ENCODE assay signal across 16 mouse cellular contexts in the genomic region with DNA sequence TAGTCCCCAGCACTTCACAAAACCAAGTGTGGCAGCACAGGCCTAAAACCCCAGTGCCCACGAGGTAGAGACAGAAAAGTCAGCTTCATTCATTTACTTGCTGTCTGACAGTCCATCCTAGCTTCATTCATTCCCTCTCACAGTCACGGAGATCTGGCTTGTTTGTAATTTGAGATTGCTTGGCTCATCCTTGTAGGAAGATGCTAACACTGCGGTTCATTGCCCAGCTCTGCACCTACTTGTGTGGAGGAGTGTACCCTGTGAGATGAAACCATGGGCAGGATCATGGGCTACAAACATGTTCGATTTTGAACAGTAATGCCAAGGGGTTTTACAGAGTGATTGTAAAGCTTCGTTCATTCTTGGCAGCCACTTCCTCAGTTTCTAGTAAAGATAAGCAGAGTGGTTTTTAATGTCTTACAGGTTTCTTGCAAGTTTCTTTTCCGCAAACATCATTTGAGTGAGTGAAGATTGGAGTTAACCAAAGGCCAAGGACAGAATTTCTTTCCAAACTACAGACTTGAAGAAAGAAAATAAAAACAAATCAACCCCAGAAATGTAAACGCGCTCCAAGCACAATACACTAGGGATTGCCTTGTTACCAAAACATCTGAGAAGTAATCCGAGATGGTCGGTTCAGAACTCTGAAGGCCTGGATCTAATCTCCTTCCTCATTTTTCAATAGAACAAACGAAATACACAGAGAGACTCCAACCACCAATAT. TPM values are rescaled to one million over a fixed set of nuclear protein-coding genes. Genes with fewer than 3 reads are reported as not detected.
DNase-seq lines count a peak whose midpoint lies in the region; ATAC-seq and TF ChIP-seq lines count a peak whose summit lies in the region.
"Had no signal": no experiment of that assay in that cellular context is flagged by ENCODE, and none has a peak within 500 bp of the region (broad histone marks: within the 10 kb centered on the region; RNA-seq: fewer than 3 reads in every experiment).

No protein-coding gene starts in this region.

- 39% methylated on average over 11 of the region's 11 CpGs for WGBS in embryonic facial prominence, embryonic 11.5 days
- WGBS in embryonic facial prominence, embryonic 10.5 days: 42% methylated on average over 11 of the region's 11 CpGs
- 41% methylated on average over 11 of the region's 11 CpGs for WGBS in limb, embryonic 14.5 days
- 54% methylated on average over 11 of the region's 11 CpGs for WGBS in limb, embryonic 10.5 days

- no peaks in the 10 kb centered on the region for H3K36me3 ChIP-seq in embryonic facial prominence, embryonic 11.5 days (replicated peaks; ENCODE audit: control insufficient read depth, insufficient read depth, low read depth, low read length)
- no peaks in the 10 kb centered on the region for H3K36me3 ChIP-seq in embryonic facial prominence, embryonic 10.5 days (replicated peaks)
- no peaks in the 10 kb centered on the region for H3K36me3 ChIP-seq in limb, embryonic 14.5 days (ENCODE audit: control insufficient read depth, insufficient read depth, low read length)
- H3K36me3 ChIP-seq in limb, embryonic 10.5 days: no peaks in the 10 kb centered on the region
- H3K36me3 ChIP-seq: G1E; liver, embryonic 13.5 days; neural tube, embryonic 15.5 days had no signal

- H3K9me3 ChIP-seq in embryonic facial prominence, embryonic 11.5 days (replicated peaks; ENCODE audit: control insufficient read depth, low read length): no peaks in the 10 kb centered on the region
- no peaks in the 10 kb centered on the region for H3K9me3 ChIP-seq in embryonic facial prominence, embryonic 10.5 days
- H3K9me3 ChIP-seq in limb, embryonic 14.5 days (ENCODE audit: control insufficient read depth, low read length): no peaks in the 10 kb centered on the region
- H3K9me3 ChIP-seq in limb, embryonic 10.5 days (replicated peaks): no peaks in the 10 kb centered on the region
- H3K9me3 ChIP-seq: forebrain, embryonic 13.5 days; G1E; liver, embryonic 13.5 days; neural tube, embryonic 15.5 days had no signal

- no peak overlapping the region for H3K4me3 ChIP-seq in embryonic facial prominence, embryonic 11.5 days (ENCODE audit: low read depth, low read length)
- no peak overlapping the region for H3K4me3 ChIP-seq in embryonic facial prominence, embryonic 10.5 days
- no peak overlapping the region for H3K4me3 ChIP-seq in limb, embryonic 14.5 days (replicated peaks; ENCODE audit: low read length)
- no peak overlapping the region for H3K4me3 ChIP-seq in limb, embryonic 10.5 days
- H3K4me3 ChIP-seq: forebrain, embryonic 13.5 days; liver, embryonic 13.5 days; neural tube, embryonic 15.5 days had no signal

- H3K27ac ChIP-seq in embryonic facial prominence, embryonic 11.5 days (replicated peaks; ENCODE audit: low read depth, low read length): 0 out of 2 replicates have a peak overlapping the region, but pooled peaks have one; percentile 20
- H3K27ac ChIP-seq in embryonic facial prominence, embryonic 10.5 days (replicated peaks): no peak overlapping the region
- H3K27ac ChIP-seq in limb, embryonic 14.5 days (replicated peaks; ENCODE audit: low read depth, low read length): 0 out of 2 replicates have a peak overlapping the region, but pooled peaks have one; percentile 33
- H3K27ac ChIP-seq in limb, embryonic 10.5 days: no peak overlapping the region
- H3K27ac ChIP-seq: forebrain, embryonic 13.5 days; hindbrain, embryonic 14.5 days; liver, embryonic 13.5 days; neural tube, embryonic 15.5 days had no signal

- H3K4me1 ChIP-seq in embryonic facial prominence, embryonic 11.5 days (ENCODE audit: control insufficient read depth, insufficient read depth, low read length): no peaks in the 10 kb centered on the region
- peaks cover 13% of the 10 kb centered on the region for H3K4me1 ChIP-seq in embryonic facial prominence, embryonic 10.5 days
- H3K4me1 ChIP-seq in limb, embryonic 14.5 days (ENCODE audit: control insufficient read depth, insufficient read depth, low read length): no peaks in the 10 kb centered on the region; the same call in 1 of the 2 replicates
- H3K4me1 ChIP-seq in limb, embryonic 10.5 days: no peaks in the 10 kb centered on the region
- H3K4me1 ChIP-seq: forebrain, embryonic 13.5 days; liver, embryonic 13.5 days; neural tube, embryonic 15.5 days had no signal

- no peak overlapping the region for H3K9ac ChIP-seq in embryonic facial prominence, embryonic 11.5 days (replicated peaks; ENCODE audit: low read length)
- H3K9ac ChIP-seq in limb, embryonic 14.5 days (ENCODE audit: low read depth, low read length, severe bottlenecking): no peak overlapping the region
- H3K9ac ChIP-seq: forebrain, embryonic 13.5 days; hindbrain, embryonic 14.5 days; liver, embryonic 13.5 days; neural tube, embryonic 15.5 days had no signal

- no peak overlapping the region for H3K4me2 ChIP-seq in embryonic facial prominence, embryonic 11.5 days (ENCODE audit: low read depth, low read length)
- H3K4me2 ChIP-seq in limb, embryonic 14.5 days (replicated peaks; ENCODE audit: low read depth, low read length, severe bottlenecking): no peak overlapping the region
- H3K4me2 ChIP-seq: forebrain, embryonic 13.5 days; hindbrain, embryonic 14.5 days; liver, embryonic 13.5 days; neural tube, embryonic 15.5 days had no signal

- H3K27me3 ChIP-seq in embryonic facial prominence, embryonic 11.5 days (ENCODE audit: control insufficient read depth, insufficient read depth, low read length): no peaks in the 10 kb centered on the region
- no peaks in the 10 kb centered on the region for H3K27me3 ChIP-seq in embryonic facial prominence, embryonic 10.5 days (replicated peaks; ENCODE audit: low read depth, poor library complexity, severe bottlenecking)
- H3K27me3 ChIP-seq in limb, embryonic 14.5 days (ENCODE audit: control insufficient read depth, insufficient read depth, low read length): no peaks in the 10 kb centered on the region
- H3K27me3 ChIP-seq in limb, embryonic 10.5 days (ENCODE audit: low read depth, poor library complexity, severe bottlenecking): no peaks in the 10 kb centered on the region
- H3K27me3 ChIP-seq: forebrain, embryonic 13.5 days; liver, embryonic 13.5 days; neural tube, embryonic 15.5 days had no signal

- DNase-seq in embryonic facial prominence, embryonic 11.5 days (ENCODE audit: low spot score): peak; percentile 59
- no peak for DNase-seq in embryonic facial prominence, embryonic 10.5 days (ENCODE audit: low spot score)
- peak; percentile 70 for DNase-seq in limb, embryonic 14.5 days (ENCODE audit: low spot score)
- DNase-seq in limb, embryonic 10.5 days (ENCODE audit: low spot score): no peak
- DNase-seq in NIH3T3 (ENCODE audit: low read depth): peak; percentile 84
- peak; percentile 2 for DNase-seq in forelimb bud, embryonic 11.5 days (ENCODE audit: low read depth, low spot score)
- DNase-seq in frontal cortex, postnatal 10 days (ENCODE audit: low spot score in 2 of 2): no peak
- DNase-seq in layer of hippocampus, adult 18-20 months (ENCODE audit: low spot score in 2 of 2): no peak
- DNase-seq: kidney, postnatal 14 days; layer of hippocampus, adult 9-11 months; liver, embryonic 13.5 days had no signal

- ATAC-seq in embryonic facial prominence, embryonic 11.5 days (replicated peaks; ENCODE audit: insufficient number of reproducible peaks, low FRiP score, low TSS enrichment, low read depth): no peak
- no peak for ATAC-seq in limb, embryonic 14.5 days (ENCODE audit: low FRiP score, low read depth)
- ATAC-seq: forebrain, embryonic 13.5 days; midbrain, embryonic 16.5 days had no signal

- no peak for TF ChIP-seq POLR2A in limb, embryonic 14.5 days (IDR thresholded peaks at IDR 0.05; ENCODE audit: borderline replicate concordance, extremely low read depth, insufficient read depth, insufficient read length)

RNA-seq across cellular contexts. Expression of a gene that starts 27.9 kb away (rescaled TPM):
- polyA plus RNA-seq in embryonic facial prominence, embryonic 11.5 days (2014; fragmentation: Nextera tagmentation; extraction: Ambion mirVana): 0.50 and 0.63 TPM in 2 replicates
- 0.10 and 0.40 TPM in 2 replicates for polyA plus RNA-seq in embryonic facial prominence, embryonic 10.5 days (2016; fragmentation: Nextera tagmentation; extraction: Ambion mirVana)
- 2.8 and 3.0 TPM in 2 replicates for polyA plus RNA-seq in limb, embryonic 14.5 days (2012; rRNA removed)
- 1.2 and 1.6 TPM in 2 replicates for polyA plus RNA-seq in limb, embryonic 14.5 days (2014; fragmentation: Nextera tagmentation; extraction: Ambion mirVana)
- polyA plus RNA-seq in limb, embryonic 10.5 days (2016; fragmentation: Nextera tagmentation; extraction: Ambion mirVana): 0.13 and 0.23 TPM in 2 replicates
- total RNA-seq in layer of hippocampus, adult 18-20 months (2021): 100 to 1,000 TPM; 108 to 112 TPM

RNA-seq across cellular contexts. Expression of a gene that starts 33.4 kb away (rescaled TPM):
- polyA plus RNA-seq in embryonic facial prominence, embryonic 11.5 days (2014; fragmentation: Nextera tagmentation; extraction: Ambion mirVana): 33.2 and 35.2 TPM in 2 replicates
- polyA plus RNA-seq in embryonic facial prominence, embryonic 10.5 days (2016; fragmentation: Nextera tagmentation; extraction: Ambion mirVana): 31.4 and 32.1 TPM in 2 replicates
- polyA plus RNA-seq in limb, embryonic 14.5 days (2012; rRNA removed): 21.5 and 23.0 TPM in 2 replicates
- polyA plus RNA-seq in limb, embryonic 14.5 days (2014; fragmentation: Nextera tagmentation; extraction: Ambion mirVana): 23.9 and 26.8 TPM in 2 replicates
- 31.9 and 41.0 TPM in 2 replicates for polyA plus RNA-seq in limb, embryonic 10.5 days (2016; fragmentation: Nextera tagmentation; extraction: Ambion mirVana)
- total RNA-seq in layer of hippocampus, adult 18-20 months (2021): 10 to 100 TPM; 22.2 to 22.7 TPM

Comparison
In these comparisons a context has a peak if more than half of its experiments do, and no peak if none do; other contexts are left out.
1. DNase-seq: peak in embryonic facial prominence, embryonic 11.5 days (single experiment), limb, embryonic 14.5 days (single experiment), NIH3T3 (single experiment) and forelimb bud, embryonic 11.5 days (single experiment); none in embryonic facial prominence, embryonic 10.5 days (single experiment), limb, embryonic 10.5 days (single experiment), frontal cortex, postnatal 10 days (0 of 2) and layer of hippocampus, adult 18-20 months (0 of 2).
2. H3K27ac ChIP-seq: peak in embryonic facial prominence, embryonic 11.5 days (single experiment) and limb, embryonic 14.5 days (single experiment); none in embryonic facial prominence, embryonic 10.5 days (single experiment) and limb, embryonic 10.5 days (single experiment).